Mouse (Mus musculus) urinary bladder, postnatal 4 days (tissue): ENCODE results near the gene Hoxb5.

Source experiments
- DNase-seq, 2 experiments: peaks; one replicate each; pipeline ENCODE4 v3.0.0; 2021 to 2022; ENCODE audit warnings: low spot score in 2 of 2

Hoxb5 gene

GRCm38 (mm10) chr11:96319071-96319902, 16.2 kb downstream of the Hoxb5 start:
- no peak for DNase-seq

GRCm38 (mm10) chr11:96319910-96320309, 16.8 kb downstream of the Hoxb5 start:
- DNase-seq: no peak

- no peak for DNase-seq
These were observed 17.6 kb downstream of the Hoxb5 start for GRCm38 (mm10) chr11:96320688-96321087.

GRCm38 (mm10) chr11:96321846-96322245, 18.7 kb downstream of the Hoxb5 start:
- DNase-seq: no peak

- DNase-seq: no peak
These were observed 19.6 kb downstream of the Hoxb5 start for GRCm38 (mm10) chr11:96322738-96323137.

- DNase-seq: no peak
These were observed 20.0 kb downstream of the Hoxb5 start, which contains the start of gene Hoxb3 for GRCm38 (mm10) chr11:96323154-96323553. Gene Hoxb3 (plus strand): TSS chr11:96323326.

GRCm38 (mm10) chr11:96324125-96324524, 21.0 kb downstream of the Hoxb5 start:
- no peak for DNase-seq

- DNase-seq: no peak
These were observed 21.8 kb downstream of the Hoxb5 start for GRCm38 (mm10) chr11:96324965-96325364.

- no peak for DNase-seq
These were observed 22.6 kb downstream of the Hoxb5 start for GRCm38 (mm10) chr11:96325747-96326212.

GRCm38 (mm10) chr11:96326705-96327104, 23.6 kb downstream of the Hoxb5 start:
- no peak for DNase-seq

- DNase-seq: no peak
These were observed 24.0 kb downstream of the Hoxb5 start for GRCm38 (mm10) chr11:96327122-96327521.

- no peak for DNase-seq
These were observed 24.6 kb downstream of the Hoxb5 start for GRCm38 (mm10) chr11:96327750-96328149.

- no peak for DNase-seq
These were observed 25.5 kb downstream of the Hoxb5 start for GRCm38 (mm10) chr11:96328605-96329004.

- no peak for DNase-seq
These were observed 29.0 kb downstream of the Hoxb5 start for GRCm38 (mm10) chr11:96332105-96332504.

GRCm38 (mm10) chr11:96332618-96333032, 29.5 kb downstream of the Hoxb5 start:
- no peak for DNase-seq

- no peak for DNase-seq
These were observed 30.3 kb downstream of the Hoxb5 start for GRCm38 (mm10) chr11:96333241-96334001.

GRCm38 (mm10) chr11:96334002-96334364, 30.8 kb downstream of the Hoxb5 start:
- no peak for DNase-seq

GRCm38 (mm10) chr11:96334998-96335397, 31.9 kb downstream of the Hoxb5 start:
- DNase-seq: no peak

- no peak for DNase-seq
These were observed 33.5 kb downstream of the Hoxb5 start for GRCm38 (mm10) chr11:96336597-96336996.

- DNase-seq: no peak
These were observed 33.9 kb downstream of the Hoxb5 start for GRCm38 (mm10) chr11:96337026-96337425.

- no peak for DNase-seq
These were observed 36.1 kb downstream of the Hoxb5 start for GRCm38 (mm10) chr11:96338957-96339855.
